Mouse (Mus musculus) adrenal gland, postnatal 25 days (tissue): Measurements from ENCODE around the gene Gm128. TPM values are rescaled to one million over a fixed set of nuclear protein-coding genes. Genes with fewer than 3 reads are reported as not detected.
A peak's percentile ranks its signal among the peaks of the same experiment; 100 is the strongest.

ENCODE experiments used
- DNase-seq: peaks from one replicate; pipeline ENCODE4 v3.0.0; 2021; ENCODE audit warnings: mixed read lengths
- total RNA-seq: library from RNA; stranded (reverse); gene quantifications from 2 replicates; pipeline ENCODE4 v1.2.3, GENCODE M21; 2021

The Gm128 gene
- total RNA-seq, 1 experiment from 2014 or later, result 0.24 TPM

DNA sequence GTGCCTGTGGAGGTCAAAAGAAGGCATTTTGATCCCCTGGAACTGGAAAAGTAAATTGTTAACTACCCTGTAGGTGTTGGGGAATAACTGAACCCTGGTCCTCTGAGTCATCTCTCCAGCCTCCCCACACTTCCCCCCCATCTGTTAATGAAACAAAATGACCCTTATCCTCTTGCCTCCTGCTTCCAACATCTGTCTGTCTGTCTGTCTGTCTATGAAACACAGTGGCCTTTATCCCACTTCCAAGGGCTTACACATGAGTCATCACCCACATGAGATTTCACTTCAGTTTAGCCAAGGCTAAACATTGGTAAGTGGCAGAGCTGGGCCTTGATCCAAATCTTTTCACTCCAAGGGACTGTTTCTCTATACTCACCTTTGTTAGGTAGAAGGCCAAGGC is 26.5 kb upstream of the Gm128 start:
- DNase-seq, result no peak

DNA sequence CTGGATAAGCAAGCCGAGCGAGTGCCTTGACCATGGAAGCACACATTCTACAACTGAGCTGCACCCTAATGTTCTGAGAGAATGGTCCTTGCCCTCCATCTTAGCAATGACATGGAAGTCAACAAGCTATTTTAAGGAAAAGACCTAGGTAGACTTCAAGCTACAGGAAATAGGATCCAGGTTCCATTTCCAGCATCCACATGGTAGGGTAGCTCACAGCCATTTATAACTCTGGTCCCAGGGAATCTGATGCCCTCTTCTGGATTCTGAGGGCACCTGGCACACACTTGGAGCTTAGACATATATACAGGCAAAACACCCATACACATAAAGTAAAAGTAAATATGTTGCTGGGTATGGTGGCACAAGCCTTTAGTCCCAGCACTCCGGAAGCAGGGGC is 24.7 kb upstream of the Gm128 start:
- DNase-seq, result no peak

DNA sequence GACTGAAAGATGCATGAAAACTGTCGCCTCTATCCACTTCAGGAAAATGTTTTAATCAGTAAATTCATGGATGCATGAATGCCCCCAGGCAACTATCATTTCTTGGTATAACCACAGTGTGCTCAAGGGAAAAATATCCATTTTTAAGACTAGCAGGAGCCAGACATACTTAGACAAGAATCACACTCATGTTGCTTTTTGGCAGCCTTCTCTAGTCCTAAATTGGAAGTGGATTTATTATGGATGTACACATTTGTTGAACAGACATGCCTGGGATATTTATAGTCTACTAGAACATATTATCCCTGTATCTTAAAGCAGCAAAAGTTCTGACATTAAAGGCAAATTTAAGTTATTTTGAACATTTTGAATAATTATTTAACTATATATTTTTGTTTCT is 23.3 kb upstream of the Gm128 start:
- no peak for DNase-seq

DNA sequence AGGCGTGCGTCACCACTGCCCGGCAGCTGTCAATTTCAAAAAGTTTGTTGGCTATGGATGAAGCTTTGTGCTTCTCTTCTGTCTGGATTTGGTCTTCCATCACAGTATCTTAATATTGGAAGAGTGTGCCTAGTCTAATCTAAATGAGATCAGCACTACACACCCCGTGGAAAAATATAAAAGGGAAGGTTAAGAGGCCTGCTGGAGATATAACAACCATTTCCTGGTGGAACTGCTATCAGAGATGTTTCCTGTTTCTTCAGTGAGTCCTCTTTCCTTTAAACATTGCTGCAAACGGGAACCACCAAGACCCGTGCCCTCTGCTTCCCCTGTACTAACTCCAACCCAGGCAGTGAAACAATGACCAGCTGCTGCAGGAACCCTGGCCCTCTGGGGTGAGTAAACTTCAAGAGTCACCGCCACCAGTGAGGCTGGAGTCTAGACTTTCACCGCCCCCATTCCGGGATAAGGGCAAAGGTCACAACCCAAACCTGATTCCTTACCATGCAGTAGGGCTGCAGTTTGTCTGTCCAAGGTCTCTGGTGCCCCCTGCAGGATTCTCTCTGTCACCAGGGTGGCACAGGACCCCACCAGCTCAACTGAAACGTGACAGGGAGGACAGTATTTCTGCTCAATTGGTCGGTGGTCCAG is 21.8 kb upstream of the Gm128 start:
- DNase-seq, result peak; percentile 72

DNA sequence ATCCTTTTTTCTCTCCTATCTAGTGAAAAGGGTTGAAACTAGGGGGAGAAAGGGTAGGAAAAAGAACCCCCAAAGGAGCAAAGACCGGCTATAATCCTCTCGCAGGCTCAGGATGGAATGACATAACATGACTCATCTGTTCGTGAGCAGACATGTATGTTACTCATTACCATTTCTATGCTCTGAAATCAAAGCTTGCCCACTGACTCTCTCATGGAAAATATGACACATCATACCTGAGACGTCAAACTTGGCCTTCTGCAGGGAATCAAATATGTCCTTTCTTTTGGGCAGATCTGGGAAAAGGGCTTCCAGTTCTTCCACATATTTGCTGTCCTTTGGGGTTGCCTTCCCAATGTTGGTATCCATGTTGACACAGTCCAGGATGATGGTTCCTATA is 20.6 kb upstream of the Gm128 start:
- no peak for DNase-seq

DNA sequence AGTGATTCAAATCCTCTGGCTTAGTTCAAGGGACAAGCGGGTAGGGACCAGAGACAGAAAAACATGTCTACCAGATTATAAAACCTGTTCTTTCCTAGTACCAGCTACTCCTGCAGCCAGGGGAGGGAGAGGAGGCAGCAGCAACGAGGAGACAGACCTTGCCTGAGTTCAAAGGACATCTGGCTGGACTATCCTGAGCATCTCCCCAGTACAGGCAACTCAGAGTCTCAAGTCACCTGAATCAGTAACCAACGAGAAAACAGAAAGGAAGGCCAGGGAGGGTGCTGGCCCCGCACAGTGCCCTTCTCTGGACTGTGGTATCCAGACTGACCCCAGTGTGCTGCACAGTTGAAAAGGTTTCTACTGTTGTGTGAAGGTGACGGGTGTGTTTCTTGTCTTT is 15.5 kb upstream of the Gm128 start:
- DNase-seq, result no peak

DNA sequence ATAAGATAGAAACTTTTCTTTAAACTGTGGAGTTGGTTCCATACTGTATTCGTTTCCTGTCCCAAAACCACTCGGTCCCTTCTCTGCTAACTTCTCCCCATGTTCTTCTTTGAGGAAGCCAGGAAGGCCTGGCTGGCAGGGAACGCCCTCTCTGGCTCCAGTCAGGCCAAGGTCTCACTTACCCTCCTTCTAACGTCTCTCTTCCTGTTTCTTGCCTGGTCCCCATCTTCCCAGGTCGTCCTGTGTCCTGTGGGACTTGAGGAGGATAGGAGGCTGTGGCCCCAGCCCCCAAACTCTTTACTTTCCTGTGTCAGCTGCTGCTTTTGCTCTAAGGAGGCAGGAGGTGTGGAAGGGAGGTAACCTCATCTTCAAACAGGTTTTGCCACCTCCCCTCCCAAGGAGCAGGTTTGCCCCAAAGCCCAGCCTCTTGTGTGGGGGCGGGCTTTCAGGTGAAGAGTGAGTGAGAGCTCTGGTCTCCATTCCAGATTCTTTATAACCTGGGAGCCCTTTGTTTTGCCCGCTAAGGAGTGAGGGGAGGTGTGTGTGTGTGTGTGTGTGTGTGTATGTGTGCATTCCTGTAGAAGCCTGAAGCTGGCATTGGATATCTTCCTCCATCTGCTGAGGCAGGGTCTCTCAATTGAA is 9.5 kb upstream of the Gm128 start, which contains the start of gene Bnipl:
Gene Bnipl (minus strand): TSS at position 411 of the 642 bp plus-strand sequence.
- DNase-seq, result no peak

DNA sequence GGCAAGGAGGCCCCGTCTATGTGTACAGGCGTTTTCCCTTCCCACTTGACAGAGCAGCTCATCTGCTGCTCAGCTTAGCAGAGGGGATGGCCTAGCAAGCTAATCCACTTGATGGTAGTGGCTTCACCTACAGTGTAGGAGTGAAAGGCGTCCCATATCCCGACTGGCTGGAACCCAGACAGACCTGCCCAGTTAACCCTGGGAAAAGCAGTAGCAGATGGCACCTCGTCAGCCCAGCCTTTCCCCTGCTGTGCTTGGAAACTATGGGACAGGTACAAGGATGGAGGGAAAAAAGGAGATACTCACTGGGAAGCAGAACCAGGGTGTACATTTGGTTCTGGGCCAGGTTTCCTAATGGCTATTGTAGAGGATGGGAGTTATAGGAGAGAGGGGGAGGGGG is 9.0 kb upstream of the Gm128 start:
- no peak for DNase-seq

DNA sequence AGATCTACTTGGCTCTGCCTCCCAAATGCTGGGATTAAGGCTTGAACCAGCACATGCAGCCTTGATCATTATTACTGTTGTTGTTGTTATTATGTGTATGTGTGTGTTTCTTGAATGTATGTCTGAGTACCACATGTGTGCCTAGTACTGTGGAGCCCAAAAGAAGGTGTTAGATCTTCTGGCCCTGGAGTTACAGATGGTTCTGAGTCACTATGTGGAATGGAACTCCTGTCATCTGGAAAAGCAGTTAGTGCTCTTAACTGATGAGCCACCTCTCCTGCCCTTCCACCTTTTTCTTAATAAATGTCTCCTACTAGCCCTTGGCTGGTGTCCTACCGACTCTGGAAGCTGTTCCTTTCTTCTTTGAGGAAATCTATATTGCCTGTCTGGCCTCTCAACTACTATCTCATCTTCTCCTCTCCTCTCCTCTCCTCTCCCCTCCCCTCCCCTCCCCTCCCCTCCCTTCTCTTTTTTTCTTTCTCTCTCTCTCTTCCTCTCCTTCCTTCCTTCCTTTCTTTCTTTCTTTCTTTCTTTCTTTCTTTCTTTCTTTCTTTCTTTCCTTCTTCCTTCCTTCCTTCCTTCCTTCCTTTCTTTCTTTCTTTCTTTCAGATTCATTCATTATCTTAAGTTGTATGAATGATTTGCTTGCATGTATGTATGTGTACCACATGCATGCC is 6.4 kb upstream of the Gm128 start:
- DNase-seq, result no peak

DNA sequence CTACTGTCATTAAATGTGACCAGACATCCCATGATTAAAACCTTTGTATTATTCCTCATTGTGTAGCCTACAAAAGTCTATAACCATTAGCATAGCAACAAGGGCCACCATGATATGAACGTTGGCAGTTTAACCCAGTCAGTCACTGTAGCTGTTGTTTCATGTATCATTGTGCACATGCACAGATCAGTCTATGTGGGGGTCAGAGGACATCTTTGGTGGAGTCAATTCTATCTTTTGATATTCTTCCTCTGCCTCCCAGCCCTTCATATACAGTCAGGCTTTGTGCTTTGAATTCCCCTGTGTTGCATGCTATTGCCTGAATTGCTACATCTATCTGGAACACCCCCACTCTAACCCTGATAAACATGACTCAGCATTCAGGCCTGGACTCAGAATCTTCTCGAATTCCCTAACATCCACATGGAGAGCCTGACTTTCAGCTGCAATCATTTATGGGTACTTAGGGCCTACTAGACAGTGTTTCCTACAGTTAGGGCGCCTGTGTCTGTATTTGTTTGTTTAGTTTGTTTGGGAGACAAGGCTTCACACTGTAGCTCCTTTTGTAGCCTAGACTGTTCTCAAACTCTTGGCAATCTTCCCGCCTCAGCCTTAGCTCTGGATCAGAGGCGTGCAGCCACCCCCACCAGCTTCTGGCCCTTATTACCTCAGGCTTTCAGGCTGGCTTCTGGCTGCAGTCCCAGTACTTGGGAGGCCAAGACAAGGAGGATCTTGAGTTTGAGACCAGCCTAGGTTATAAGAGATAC is 5.2 kb upstream of the Gm128 start:
- peak; percentile 61 for DNase-seq

DNA sequence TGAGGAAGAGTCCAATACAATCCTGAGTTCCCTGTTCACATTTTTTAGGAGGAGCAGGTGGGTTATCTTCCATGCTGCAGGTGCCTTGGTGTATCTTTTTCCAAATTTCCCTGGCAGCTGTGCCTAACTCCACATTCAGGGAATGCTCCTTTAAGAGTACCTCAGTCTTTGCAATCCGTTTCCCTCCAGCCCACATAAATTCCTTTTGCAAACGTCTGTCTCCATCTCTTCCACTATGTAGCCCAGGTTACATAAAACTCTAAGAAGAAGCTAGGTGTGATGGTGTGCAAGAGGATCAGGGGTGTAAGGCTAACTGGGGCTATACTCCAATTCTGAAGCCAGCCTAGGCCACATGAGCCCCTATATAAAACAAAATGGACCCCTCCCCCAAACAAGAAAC is 1.7 kb upstream of the Gm128 start:
- no peak for DNase-seq

DNA sequence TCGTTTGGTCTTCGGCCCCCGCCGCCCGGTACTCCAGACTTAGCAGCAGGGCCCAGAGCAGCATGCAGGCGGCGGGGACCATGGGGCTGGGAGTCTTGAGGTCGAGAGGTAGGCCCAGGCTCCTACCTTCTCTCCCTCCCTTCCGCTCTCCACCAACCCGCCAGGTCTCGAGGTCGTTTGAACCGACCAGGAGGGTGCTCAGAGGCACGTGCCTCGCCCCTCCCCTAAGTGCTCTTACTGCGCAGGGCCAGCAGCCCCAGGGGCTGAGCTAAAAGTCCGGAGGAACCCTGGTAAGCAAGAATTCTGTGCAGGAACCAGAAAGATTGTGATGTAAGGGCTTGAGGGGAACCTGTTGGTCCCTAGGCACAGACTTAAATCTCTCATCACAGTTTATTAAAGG is 498 bp downstream of the Gm128 start:
- no peak for DNase-seq

DNA sequence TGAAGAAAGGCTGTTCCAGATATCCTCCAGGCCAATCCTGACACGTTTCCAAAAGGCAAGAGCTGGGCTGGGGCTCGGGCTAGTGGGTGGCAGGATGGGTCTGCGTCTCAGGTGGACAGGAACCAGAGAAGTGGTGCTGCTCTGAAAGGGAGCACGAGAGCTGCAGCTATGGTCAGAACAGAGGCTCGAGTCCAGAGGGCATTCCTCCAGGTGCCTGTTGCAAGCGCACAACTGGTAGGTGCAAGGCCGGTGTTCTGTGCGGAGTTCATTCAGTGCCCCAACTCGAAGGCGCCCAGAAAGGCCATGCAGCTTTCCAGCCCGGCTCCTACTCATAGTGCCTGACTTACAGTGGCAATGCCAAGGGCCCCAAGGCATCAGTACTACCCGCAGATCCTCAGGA is 1.4 kb downstream of the Gm128 start:
- DNase-seq, result no peak

DNA sequence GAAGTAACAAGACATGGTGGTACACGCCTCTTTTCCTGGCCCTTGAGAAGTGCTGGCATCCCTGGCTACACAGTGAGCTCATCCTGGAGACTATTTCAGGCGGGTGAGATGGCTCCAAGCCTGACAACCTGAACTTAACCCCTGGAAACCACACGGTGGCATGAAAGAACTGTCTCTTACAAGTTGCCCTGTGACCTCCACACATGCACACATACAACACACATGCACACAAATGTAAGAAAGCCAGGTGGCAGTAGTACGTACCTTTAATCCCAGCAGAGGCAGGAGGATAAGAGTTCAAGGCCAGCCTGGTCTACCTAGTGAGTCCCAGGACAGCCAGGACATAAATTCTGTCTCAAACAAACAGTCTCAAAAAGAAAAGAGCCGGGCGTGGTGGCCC is 2.4 kb downstream of the Gm128 start:
- DNase-seq, result no peak

DNA sequence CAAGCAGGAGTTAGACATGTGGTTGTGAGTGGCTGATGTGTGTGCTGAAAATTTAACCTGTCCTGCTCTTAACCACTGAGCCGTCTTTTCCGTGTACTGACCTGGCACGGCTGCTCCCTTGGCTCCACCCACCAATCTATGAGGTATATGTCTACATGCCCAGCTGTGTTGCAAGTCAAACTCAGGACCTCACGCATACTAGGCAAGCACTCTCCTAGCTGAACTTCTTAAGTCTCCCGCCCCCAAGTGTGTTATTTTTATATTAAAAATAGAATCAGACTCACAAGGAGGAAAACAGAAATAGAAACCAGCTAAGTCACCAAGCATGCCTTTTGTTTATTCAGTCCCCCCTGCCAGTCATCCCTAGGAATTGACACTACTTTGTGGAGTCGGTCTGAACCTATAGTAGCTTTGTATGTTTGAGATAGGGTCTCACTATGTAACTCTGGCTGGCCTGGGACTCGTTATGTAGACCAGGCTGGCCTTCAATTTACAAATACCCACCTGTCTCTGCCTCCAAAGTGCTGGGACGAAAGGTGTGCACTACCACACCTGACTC is 3.8 kb downstream of the Gm128 start:
- DNase-seq, result no peak

DNA sequence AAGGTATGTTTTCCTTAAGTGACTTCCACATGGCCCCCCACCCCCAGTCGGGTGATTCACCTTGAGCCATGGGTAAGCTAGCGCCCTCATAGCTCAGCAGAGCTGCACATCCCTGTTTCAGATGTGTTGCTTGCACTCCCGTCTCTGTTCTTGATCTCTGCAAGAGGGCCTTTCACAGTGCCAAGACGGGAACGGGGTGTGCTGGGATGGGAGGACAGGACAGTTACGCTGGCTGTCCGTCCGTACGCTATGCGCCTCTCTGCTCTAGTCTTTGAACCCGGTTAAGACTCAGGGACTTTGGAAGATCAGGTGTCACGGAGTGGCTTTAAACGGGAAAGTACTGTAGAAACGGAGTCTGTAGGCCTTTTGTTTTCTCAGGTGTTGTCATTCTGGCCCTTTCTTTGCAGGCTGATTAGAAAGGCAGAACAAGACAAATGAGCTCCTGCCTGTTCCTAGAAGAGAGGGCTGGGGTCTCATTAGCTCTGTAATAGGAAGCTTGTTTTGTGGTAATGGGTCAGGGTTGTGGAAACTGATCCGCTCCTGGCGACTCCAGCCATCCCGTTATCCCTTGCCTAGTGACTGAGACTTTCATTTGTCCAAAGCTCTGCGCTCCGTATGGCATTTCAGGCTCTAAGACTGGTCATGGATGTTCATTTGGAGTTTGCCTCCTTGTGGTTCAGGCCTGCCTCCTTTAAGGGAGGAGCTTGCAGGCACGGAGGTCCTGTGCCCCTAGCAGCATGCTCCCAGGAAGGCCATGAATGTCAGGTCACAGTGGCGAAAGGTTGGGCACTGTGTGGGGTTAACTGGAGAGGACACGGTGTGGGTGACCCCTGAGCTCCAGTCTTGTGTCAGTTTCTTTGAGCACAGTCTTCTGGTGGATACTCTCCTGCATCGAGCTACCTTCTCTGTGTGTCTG is 5.8 kb downstream of the Gm128 start:
- no peak for DNase-seq

DNA sequence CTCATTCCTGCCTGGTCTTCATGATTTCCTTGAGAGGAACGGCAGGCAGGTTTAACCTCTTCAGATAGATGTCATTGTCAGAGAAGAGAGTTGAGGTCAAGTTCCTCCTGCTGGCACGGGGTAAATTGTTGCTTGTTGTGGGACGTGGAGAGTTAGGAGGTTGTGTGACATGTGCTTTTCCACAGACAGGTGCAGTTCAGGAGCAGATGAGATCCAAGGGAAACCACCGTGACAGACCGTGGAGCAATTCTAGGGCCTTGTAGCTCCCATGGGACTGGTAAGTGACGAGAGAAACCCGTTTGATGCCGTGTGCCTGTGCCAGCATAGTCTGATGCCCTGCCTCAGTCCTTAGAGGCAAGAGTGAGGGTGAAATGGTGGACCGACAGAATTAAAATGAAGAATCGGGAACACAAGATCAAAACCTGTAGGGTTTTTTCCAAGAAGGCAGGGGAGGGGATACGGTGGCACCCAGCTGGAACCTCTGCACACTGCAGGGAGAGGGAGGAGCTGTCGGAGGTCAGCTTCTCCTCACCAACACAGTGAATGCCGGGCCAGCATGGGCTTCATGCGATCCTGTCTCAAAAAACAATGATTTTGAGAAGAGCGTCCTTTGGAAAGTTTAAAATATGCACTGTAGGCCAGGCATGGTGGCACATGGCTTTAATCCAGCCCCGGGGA is 8.0 kb downstream of the Gm128 start:
- DNase-seq, result no peak

DNA sequence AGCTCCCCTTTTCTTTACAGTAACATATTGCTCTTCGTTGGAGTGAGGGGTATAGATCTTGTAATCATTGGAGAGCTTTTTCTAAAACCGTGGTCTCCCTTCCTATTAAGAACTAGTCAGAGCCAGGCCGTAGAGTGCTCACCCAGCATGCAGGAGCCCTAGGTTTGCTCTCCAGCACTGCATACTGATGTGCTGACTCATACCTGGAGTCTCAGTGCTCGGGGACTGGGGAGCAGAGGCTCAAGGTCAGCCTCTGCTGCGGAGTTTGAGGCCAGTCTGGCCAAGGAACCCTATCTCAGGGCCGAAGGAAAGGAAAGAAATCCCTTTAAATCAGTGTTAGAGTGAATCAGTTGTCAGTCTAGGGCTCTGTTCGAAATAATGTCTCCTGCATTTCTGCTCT is 8.6 kb downstream of the Gm128 start:
- DNase-seq, result peak; percentile 59

DNA sequence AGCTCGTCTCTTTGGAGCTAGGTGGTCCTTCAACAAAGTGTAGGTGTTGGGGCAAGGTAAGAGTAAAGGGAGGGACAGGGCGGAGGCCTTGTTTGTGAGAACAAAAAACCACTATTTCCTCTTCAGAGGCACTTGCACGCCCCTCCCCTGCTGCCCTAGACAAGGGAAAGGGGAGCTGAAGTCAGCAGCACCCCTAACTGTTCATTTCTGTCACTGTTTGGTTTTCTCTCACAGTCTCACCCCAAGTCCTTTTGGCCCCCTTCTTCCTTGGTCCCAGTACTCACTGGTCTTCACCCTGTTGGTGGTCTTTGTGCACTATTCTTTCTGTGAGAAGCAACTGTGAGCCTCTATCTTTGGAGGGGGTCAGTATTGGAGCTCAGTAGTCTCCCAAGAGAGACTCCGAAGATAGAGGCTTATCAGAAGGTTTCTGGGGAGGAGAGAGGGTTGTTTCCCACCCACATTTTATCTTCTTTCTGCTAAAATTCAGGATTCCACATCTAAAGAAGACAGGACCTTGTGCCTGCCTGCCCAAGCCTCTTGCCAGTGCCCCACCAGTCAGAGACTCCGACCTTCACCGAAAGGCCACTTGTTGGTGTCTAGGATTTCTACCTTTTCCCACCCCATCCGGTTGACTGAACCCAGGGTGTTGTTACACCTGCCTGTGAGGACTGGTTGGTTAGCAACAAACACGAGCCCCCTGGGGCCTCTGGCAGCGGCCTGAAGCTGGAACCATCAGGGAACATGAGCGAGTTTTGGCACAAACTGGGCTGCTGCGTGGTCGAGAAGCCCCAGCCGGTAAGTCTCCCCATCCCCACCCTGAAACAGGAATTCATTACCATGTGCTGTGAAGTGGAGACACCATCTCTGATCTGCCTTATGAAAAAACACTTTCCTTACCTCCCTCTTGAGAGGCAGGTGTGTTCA is 9.8 kb downstream of the Gm128 start, which contains the start of gene Mllt11:
Gene Mllt11 (minus strand): TSS at position 874 of the 924 bp plus-strand sequence.
- DNase-seq, result no peak
